Mouse (Mus musculus): ENCODE results near the gene Mrpl45.

Gene Mrpl45

DNA sequence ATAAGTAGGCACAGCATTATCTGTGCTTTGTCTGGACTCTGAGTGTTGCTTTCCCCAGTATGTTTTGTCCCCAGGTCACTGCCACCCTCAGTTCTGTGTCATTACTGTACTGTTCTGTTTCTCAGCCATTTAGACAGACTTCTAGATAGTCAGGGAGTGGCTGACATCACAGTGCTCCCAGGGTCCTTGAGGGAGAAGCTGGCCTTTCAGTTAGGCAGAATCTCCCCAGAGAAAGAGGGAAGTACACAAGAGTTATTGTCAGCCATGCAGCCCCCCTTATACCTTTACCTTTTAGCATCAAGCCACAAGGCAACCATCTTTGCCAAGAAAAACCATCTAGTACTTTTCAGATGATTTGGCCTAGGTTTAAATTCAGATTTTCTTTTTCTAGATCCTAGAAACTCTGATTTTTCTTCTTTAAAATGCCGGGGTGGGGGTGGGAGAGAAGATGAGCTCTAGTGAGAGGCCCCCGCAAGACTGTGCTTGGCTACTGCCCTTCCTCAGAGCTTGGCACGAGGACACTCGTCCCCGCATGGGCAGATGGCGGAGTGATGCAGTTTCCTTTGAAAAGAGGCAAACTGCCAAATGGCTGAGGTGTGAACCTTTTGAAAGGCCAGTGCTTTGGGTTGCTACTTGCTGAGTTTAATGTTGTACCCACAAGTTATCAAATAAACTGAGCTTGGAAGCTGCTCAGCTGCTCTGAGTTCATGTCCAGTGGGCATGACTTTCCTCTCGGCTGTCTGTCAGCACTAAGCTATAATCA, 55.0 kb downstream of the Mrpl45 start:
- no peak for DNase-seq

DNA sequence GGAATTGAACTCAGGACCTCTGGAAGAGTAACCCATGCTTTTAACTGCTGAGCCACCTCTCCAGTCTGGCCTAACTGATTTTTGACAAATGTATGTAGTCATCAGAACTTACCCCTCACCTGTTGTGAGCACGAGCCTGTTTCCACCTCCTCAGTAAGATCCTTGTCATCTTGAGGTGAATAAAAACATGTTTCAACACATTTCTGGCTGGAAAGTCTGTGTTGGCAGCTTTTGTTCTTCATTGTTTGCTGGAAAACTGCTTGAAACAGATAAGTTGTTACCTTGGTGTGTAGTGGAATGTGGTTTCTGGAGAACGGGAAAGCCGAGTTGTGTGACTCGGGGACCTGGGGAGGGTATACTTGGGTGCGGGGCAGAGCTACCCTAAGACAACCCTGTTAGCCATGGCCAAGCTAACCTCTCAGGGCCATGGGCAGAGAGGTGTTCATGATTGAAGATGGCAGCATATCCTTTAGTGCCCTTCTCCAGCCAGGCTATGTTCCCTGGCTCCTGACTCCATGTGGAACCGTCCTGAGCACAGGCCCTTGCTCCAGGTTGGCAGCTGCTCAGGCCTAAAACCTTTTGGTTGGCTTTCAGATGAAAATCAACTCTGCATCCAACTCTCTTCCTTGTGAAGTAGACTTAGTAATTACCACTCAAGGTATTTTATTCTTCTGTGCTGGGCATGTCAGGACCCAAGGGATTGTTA, 56.8 kb downstream of the Mrpl45 start:
- no peak for DNase-seq

DNA sequence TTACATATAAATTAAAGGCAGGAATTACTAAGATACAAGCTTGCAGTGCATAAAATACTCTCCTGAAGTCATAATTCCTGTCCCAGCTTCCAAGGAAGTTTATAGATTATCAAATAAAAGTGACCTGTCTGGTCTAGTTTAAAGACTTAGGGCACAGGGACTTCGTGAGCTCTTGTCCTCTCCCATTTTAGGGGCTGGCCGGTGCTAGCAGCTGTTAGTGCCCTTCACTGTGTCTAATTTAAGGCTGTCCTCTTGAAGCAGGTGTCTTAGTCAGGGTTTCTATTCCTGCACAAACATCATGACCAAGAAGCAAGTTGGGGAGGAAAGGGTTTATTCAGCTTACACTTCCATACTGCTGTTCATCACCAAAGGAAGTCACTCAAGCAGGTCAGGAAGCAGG, 57.9 kb downstream of the Mrpl45 start:
- DNase-seq, result no peak
